8 mouse cellular contexts compared by ENCODE assay signal in the genomic region with DNA sequence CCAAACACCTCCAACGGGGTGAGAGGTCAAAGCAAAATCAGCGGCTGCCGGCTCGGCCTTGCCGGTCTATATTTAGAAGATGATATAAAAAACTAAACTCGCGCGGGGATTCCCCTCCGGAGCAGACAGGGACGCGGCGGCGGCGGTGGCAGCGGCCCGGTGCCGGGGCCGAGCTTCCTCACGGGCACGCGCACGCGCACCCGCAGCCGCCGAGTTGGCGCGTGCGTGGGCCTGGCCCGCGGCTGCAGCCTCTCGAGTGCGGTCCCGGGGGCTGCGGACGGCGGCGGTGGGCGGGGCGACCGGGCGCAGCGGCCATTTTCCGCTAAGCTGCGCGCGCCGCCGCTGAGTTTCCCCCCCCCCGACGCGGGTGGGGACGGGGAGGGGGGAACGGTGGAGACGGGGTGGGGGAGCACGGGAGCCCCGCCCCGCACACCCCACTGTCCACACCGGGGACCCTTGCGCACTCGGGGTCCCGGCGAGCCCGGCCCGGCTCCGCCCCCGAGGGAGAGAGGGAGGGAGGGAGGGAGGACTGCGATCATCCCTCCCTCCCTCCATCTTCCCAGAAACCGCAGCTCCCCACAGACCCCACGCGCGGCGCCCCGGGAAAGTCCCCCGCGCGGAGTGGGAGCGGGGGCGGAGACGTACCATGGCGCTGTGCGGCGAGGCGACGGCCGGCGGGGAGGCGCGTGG. TPM values are rescaled to one million over a fixed set of nuclear protein-coding genes. Genes with fewer than 3 reads are reported as not detected.
DNase-seq lines count a peak whose midpoint lies in the region; ATAC-seq and TF ChIP-seq lines count a peak whose summit lies in the region.

No protein-coding gene starts in this region.

- peak overlapping the region; percentile 71 for H3K4me3 ChIP-seq in erythroblast, embryonic 14.5 days (replicated peaks)
- peak overlapping the region; percentile 86 for H3K4me3 ChIP-seq in heart, adult 2 months
- peak overlapping the region; percentile 80 for H3K4me3 ChIP-seq in liver, embryonic 11.5 days (ENCODE audit: low read depth, low read length)
- peak overlapping the region; percentile 81 for H3K4me3 ChIP-seq in stomach, embryonic 15.5 days (replicated peaks)

- H3K27ac ChIP-seq in heart, adult 2 months, result peak overlapping the region; percentile 99
- H3K27ac ChIP-seq in liver, embryonic 11.5 days (ENCODE audit: low read depth, low read length), result peak overlapping the region; percentile 82
- peak overlapping the region; percentile 91 for H3K27ac ChIP-seq in stomach, embryonic 15.5 days

- TF ChIP-seq POLR2A in heart, adult 2 months (IDR thresholded peaks at IDR 0.05; ENCODE audit: insufficient read depth, low read depth, low read length), result no peak

- intact Hi-C loops in heart, adult 2 months (cut with DNase I), result loop anchor here (1.0 kb wide), 1 partner anchor 19 kb away; no protein-coding TSS in a partner anchor

- peak; percentile 81 for DNase-seq in embryo, embryonic 9.5 days (ENCODE audit: extremely low spot score)
- peak; percentile 91 to 94 for DNase-seq in heart, adult 2 months
- DNase-seq in kidney, adult 8-10 months, result peak; percentile 78
- DNase-seq in liver, embryonic 11.5 days (ENCODE audit: low spot score), result peak; percentile 82
- DNase-seq in natural killer cell, adult 2 months (ENCODE audit: low spot score in 2 of 2), result peak; percentile 80 to 81

- peaks cover 77% of the 10 kb centered on the region for H3K27me3 ChIP-seq in erythroblast, embryonic 14.5 days (ENCODE audit: control insufficient read depth)
- no peaks in the 10 kb centered on the region for H3K27me3 ChIP-seq in heart, adult 2 months (ENCODE audit: control insufficient read depth, insufficient read depth, low read length)
- peaks cover 49% of the 10 kb centered on the region for H3K27me3 ChIP-seq in liver, embryonic 11.5 days (replicated peaks; ENCODE audit: control insufficient read depth, insufficient read depth, low read length)
- no peaks in the 10 kb centered on the region for H3K27me3 ChIP-seq in stomach, embryonic 15.5 days (replicated peaks)

- peak overlapping the region; percentile 91 for H3K9ac ChIP-seq in heart, adult 2 months (ENCODE audit: low read depth, low read length)
- peak overlapping the region; percentile 74 for H3K9ac ChIP-seq in liver, embryonic 11.5 days (ENCODE audit: low read depth, low read length)
- H3K9ac ChIP-seq in stomach, embryonic 15.5 days, result peak overlapping the region; percentile 71

- no peak for TF ChIP-seq EP300 in heart, adult 2 months (IDR thresholded peaks at IDR 0.05; ENCODE audit: insufficient read depth, low read depth, low read length)

- no peak for ATAC-seq in erythroblast, adult 5-6 weeks (replicated peaks; ENCODE audit: low FRiP score, poor library complexity, severe bottlenecking)
- ATAC-seq in liver, embryonic 11.5 days (replicated peaks; ENCODE audit: low FRiP score), result peak; percentile 21; the same call in 1 of the 2 replicates
- ATAC-seq in stomach, embryonic 15.5 days (ENCODE audit: insufficient read depth, low FRiP score, low read depth), result peak; percentile 2; the same call in 1 of the 2 replicates

- H3K79me2 ChIP-seq in heart, adult 2 months (replicated peaks; ENCODE audit: control insufficient read depth, insufficient read depth, low read length), result peaks cover 5% of the 10 kb centered on the region; the same call in 1 of the 2 replicates

- WGBS in heart, adult 2 months, result 2% methylated on average over 57 of the region's 89 CpGs
- WGBS in liver, embryonic 11.5 days, result under 1% methylated on average over 69 of the region's 89 CpGs
- under 1% methylated on average over 59 of the region's 89 CpGs for WGBS in stomach, embryonic 15.5 days

- H3K9me3 ChIP-seq in erythroblast, embryonic 14.5 days (ENCODE audit: control insufficient read depth, low read length), result peaks cover 2% of the 10 kb centered on the region; the same call in 1 of the 2 replicates
- H3K9me3 ChIP-seq in liver, embryonic 11.5 days (ENCODE audit: control insufficient read depth, low read length), result no peaks in the 10 kb centered on the region
- H3K9me3 ChIP-seq in stomach, embryonic 15.5 days, result no peaks in the 10 kb centered on the region

- H3K36me3 ChIP-seq in erythroblast, embryonic 14.5 days (ENCODE audit: control insufficient read depth), result no peaks in the 10 kb centered on the region
- no peaks in the 10 kb centered on the region for H3K36me3 ChIP-seq in heart, adult 2 months (ENCODE audit: control insufficient read depth, insufficient read depth, low read length)
- no peaks in the 10 kb centered on the region for H3K36me3 ChIP-seq in liver, embryonic 11.5 days (ENCODE audit: control insufficient read depth, insufficient read depth, low read length)
- no peaks in the 10 kb centered on the region for H3K36me3 ChIP-seq in stomach, embryonic 15.5 days

- peaks cover 54% of the 10 kb centered on the region for H3K4me1 ChIP-seq in erythroblast, embryonic 14.5 days (ENCODE audit: control insufficient read depth)
- peaks cover 15% of the 10 kb centered on the region for H3K4me1 ChIP-seq in heart, adult 2 months (ENCODE audit: control insufficient read depth, insufficient read depth, low read length)
- peaks cover 23% of the 10 kb centered on the region for H3K4me1 ChIP-seq in liver, embryonic 11.5 days (replicated peaks; ENCODE audit: control insufficient read depth, insufficient read depth, low read length)
- H3K4me1 ChIP-seq in stomach, embryonic 15.5 days, result peaks cover 47% of the 10 kb centered on the region

- no peak for TF ChIP-seq CTCF in heart, adult 2 months (IDR thresholded peaks at IDR 0.05)

- H3K4me2 ChIP-seq in liver, embryonic 11.5 days, result peak overlapping the region; percentile 92
- H3K4me2 ChIP-seq in stomach, embryonic 15.5 days, result peak overlapping the region; percentile 95

RNA-seq across cellular contexts. Expression of a gene that starts 25.1 kb away (rescaled TPM):
- polyA plus RNA-seq in erythroblast, embryonic 14.5 days (2012), result 0.55 and 0.94 TPM in 2 replicates
- 13.4 and 23.8 TPM in 2 replicates for total RNA-seq in erythroblast, adult 5-6 weeks (2015; ENCODE audit: low replicate concordance)
- 0.84 and 8.2 TPM in 2 replicates for total RNA-seq in erythroblast, adult 5-6 weeks (2017; ENCODE audit: low replicate concordance)
- 100 to 1,000 TPM in 1 of 2 experiments, 10 to 100 TPM in 1; 94.2 to 104 TPM for total RNA-seq in heart, adult 2 months (2021)
- 59.9 and 80.1 TPM in 2 replicates for polyA plus RNA-seq in heart, adult 2 months (2012; rRNA removed)
- polyA plus RNA-seq in liver, embryonic 11.5 days (2014; fragmentation: Nextera tagmentation; extraction: Ambion mirVana), result 15.4 and 21.4 TPM in 2 replicates
- polyA plus RNA-seq in stomach, embryonic 15.5 days (2015; fragmentation: Nextera tagmentation; extraction: Ambion mirVana), result 65.5 and 78.2 TPM in 2 replicates

RNA-seq across cellular contexts. Expression of a gene that starts 37.4 kb away (rescaled TPM):
- polyA plus RNA-seq in erythroblast, embryonic 14.5 days (2012), result 0.09 TPM in 1 of 2 replicates, not detected in the other
- 5.4 TPM in 1 of 2 replicates, not detected in the other for total RNA-seq in erythroblast, adult 5-6 weeks (2015; ENCODE audit: low replicate concordance)
- total RNA-seq in erythroblast, adult 5-6 weeks (2017; ENCODE audit: low replicate concordance), result 1.8 and 3.8 TPM in 2 replicates
- total RNA-seq in heart, adult 2 months (2021), result 1 to 10 TPM; 2.0 to 2.3 TPM
- 8.3 and 8.6 TPM in 2 replicates for polyA plus RNA-seq in heart, adult 2 months (2012; rRNA removed)
- 3.8 and 4.5 TPM in 2 replicates for polyA plus RNA-seq in liver, embryonic 11.5 days (2014; fragmentation: Nextera tagmentation; extraction: Ambion mirVana)
- 59.5 and 77.5 TPM in 2 replicates for polyA plus RNA-seq in stomach, embryonic 15.5 days (2015; fragmentation: Nextera tagmentation; extraction: Ambion mirVana)

RNA-seq across cellular contexts. Expression of a gene that starts 41.5 kb away (rescaled TPM):
- polyA plus RNA-seq in erythroblast, embryonic 14.5 days (2012), result 0.26 and 0.80 TPM in 2 replicates
- total RNA-seq in erythroblast, adult 5-6 weeks (2015; ENCODE audit: low replicate concordance), result not detected in 2 replicates
- 5.6 TPM in 1 of 2 replicates, not detected in the other for total RNA-seq in erythroblast, adult 5-6 weeks (2017; ENCODE audit: low replicate concordance)
- 1 to 10 TPM in 1 of 2 experiments, not detected in 1; 1.2 TPM for total RNA-seq in heart, adult 2 months (2021)
- polyA plus RNA-seq in heart, adult 2 months (2012; rRNA removed), result 0.88 and 1.2 TPM in 2 replicates
- polyA plus RNA-seq in liver, embryonic 11.5 days (2014; fragmentation: Nextera tagmentation; extraction: Ambion mirVana), result 0.62 and 0.67 TPM in 2 replicates
- polyA plus RNA-seq in stomach, embryonic 15.5 days (2015; fragmentation: Nextera tagmentation; extraction: Ambion mirVana), result 0.41 and 1.4 TPM in 2 replicates

RNA-seq across cellular contexts. Expression of a gene that starts 46.0 kb away (rescaled TPM):
- 0.08 and 0.20 TPM in 2 replicates for polyA plus RNA-seq in erythroblast, embryonic 14.5 days (2012)
- total RNA-seq in erythroblast, adult 5-6 weeks (2015; ENCODE audit: low replicate concordance), result 2.5 and 3.7 TPM in 2 replicates
- total RNA-seq in erythroblast, adult 5-6 weeks (2017; ENCODE audit: low replicate concordance), result 1.3 TPM in 1 of 2 replicates, not detected in the other
- 1 to 10 TPM in 1 of 2 experiments, under 1 TPM in 1; 0.73 to 1.9 TPM for total RNA-seq in heart, adult 2 months (2021)
- polyA plus RNA-seq in heart, adult 2 months (2012; rRNA removed), result 2.1 and 3.5 TPM in 2 replicates
- 1.3 and 1.9 TPM in 2 replicates for polyA plus RNA-seq in liver, embryonic 11.5 days (2014; fragmentation: Nextera tagmentation; extraction: Ambion mirVana)
- polyA plus RNA-seq in stomach, embryonic 15.5 days (2015; fragmentation: Nextera tagmentation; extraction: Ambion mirVana), result 2.9 and 3.3 TPM in 2 replicates

RNA-seq across cellular contexts. Expression of a gene that starts 46.1 kb away (rescaled TPM):
- polyA plus RNA-seq in erythroblast, embryonic 14.5 days (2012), result 29.2 and 34.1 TPM in 2 replicates
- 10.4 and 11.7 TPM in 2 replicates for total RNA-seq in erythroblast, adult 5-6 weeks (2015; ENCODE audit: low replicate concordance)
- total RNA-seq in erythroblast, adult 5-6 weeks (2017; ENCODE audit: low replicate concordance), result 32.5 and 33.7 TPM in 2 replicates
- total RNA-seq in heart, adult 2 months (2021), result 10 to 100 TPM; 46.6 to 53.8 TPM
- 48.5 and 56.9 TPM in 2 replicates for polyA plus RNA-seq in heart, adult 2 months (2012; rRNA removed)
- 97.4 and 99.3 TPM in 2 replicates for polyA plus RNA-seq in liver, embryonic 11.5 days (2014; fragmentation: Nextera tagmentation; extraction: Ambion mirVana)
- 78.9 and 80.4 TPM in 2 replicates for polyA plus RNA-seq in stomach, embryonic 15.5 days (2015; fragmentation: Nextera tagmentation; extraction: Ambion mirVana)
